8 mouse cellular contexts compared by ENCODE assay signal in the genomic region with DNA sequence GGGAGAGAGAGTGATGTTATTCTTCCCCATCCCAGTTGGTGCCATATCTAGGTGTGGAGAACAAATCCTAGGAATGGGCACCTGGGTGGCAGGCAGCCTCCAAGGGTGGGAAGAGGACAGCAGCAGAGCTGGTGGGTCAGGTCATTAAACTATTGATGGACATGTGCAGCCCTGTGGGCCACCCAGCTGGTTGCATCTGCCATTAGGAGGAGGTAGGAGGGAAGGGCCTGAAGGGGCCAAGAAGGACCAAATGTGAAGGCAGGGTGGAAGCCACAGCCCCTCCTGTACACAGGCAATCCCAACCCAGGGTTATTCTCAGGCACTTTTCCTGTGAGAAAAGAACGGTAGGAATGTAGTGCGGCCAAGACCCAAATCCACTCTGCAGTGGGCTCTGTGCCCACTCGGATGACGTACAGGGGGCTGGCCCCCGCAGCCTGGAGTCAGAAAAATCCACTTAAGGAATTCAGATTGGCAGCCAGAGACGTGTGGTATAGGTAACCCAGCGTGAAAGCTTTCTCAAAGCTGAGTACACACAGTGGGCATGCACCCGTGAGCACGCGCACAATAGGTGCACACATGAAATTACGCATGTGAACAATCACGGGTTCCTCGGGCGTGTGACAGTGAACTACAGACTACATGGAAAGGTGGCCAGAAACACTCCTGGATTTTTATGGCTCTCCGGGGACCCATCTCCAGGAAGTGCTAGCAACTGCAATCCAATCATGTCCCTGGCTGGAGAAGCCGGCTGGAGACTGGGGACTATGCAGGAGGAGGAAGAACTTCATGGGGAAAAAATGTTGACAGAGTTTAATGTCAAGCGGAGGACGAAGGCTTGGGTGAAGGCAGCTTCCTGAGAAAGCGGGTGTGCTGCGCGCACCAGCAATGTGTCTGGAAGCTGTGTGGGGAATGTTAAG.
A peak's percentile ranks its signal among the peaks of the same experiment; 100 is the strongest.
DNase-seq lines count a peak whose midpoint lies in the region; ATAC-seq lines count a peak whose summit lies in the region.
"Had no signal": no experiment of that assay in that cellular context is flagged by ENCODE, and none has a peak within 500 bp of the region (broad histone marks: within the 10 kb centered on the region; RNA-seq: fewer than 3 reads in every experiment).

No protein-coding gene starts in this region.

- 76% methylated on average over 21 of the region's 21 CpGs for WGBS in heart, embryonic 11.5 days (ENCODE audit: insufficient replicate concordance)
- WGBS in forebrain, embryonic 11.5 days = 90% methylated on average over 21 of the region's 21 CpGs

- no peaks in the 10 kb centered on the region for H3K36me3 ChIP-seq in heart, embryonic 11.5 days (ENCODE audit: control insufficient read depth, insufficient read depth, low read length)
- H3K36me3 ChIP-seq in forebrain, embryonic 11.5 days (ENCODE audit: control insufficient read depth, insufficient read depth, low read length) = no peaks in the 10 kb centered on the region
- H3K36me3 ChIP-seq: liver, embryonic 12.5 days had no signal

- intact Hi-C loops in gastrocnemius, postnatal 14 days (cut with DNase I; ENCODE audit: low total_unique reads) = no loop called here

- H3K9ac ChIP-seq in heart, embryonic 11.5 days (ENCODE audit: low read depth, low read length) = no peak overlapping the region
- H3K9ac ChIP-seq in forebrain, embryonic 11.5 days (ENCODE audit: low read length) = no peak overlapping the region
- H3K9ac ChIP-seq: liver, embryonic 12.5 days had no signal

- no peaks in the 10 kb centered on the region for H3K9me3 ChIP-seq in heart, embryonic 11.5 days (replicated peaks; ENCODE audit: control insufficient read depth, low read length)
- H3K9me3 ChIP-seq in forebrain, embryonic 11.5 days (ENCODE audit: control insufficient read depth, low read length) = no peaks in the 10 kb centered on the region
- H3K9me3 ChIP-seq: liver, embryonic 12.5 days had no signal

- no peak for ATAC-seq in heart, embryonic 11.5 days (replicated peaks; ENCODE audit: insufficient number of reproducible peaks, low FRiP score, low TSS enrichment)
- no peak for ATAC-seq in forebrain, embryonic 11.5 days (replicated peaks; ENCODE audit: low FRiP score)
- ATAC-seq: liver, embryonic 12.5 days had no signal

- peaks cover 63% of the 10 kb centered on the region for H3K4me1 ChIP-seq in heart, embryonic 11.5 days (ENCODE audit: control insufficient read depth, insufficient read depth, low read length)
- peaks cover under 1% of the 10 kb centered on the region; the same call in 1 of the 2 replicates for H3K4me1 ChIP-seq in forebrain, embryonic 11.5 days (replicated peaks; ENCODE audit: control insufficient read depth, insufficient read depth, low read length)

- peak; percentile 56 for DNase-seq in gastrocnemius, postnatal 14 days
- DNase-seq in kidney, postnatal 14 days = peak; percentile 61
- peak; percentile 45 for DNase-seq in lung, postnatal 25 days (ENCODE audit: low spot score)
- DNase-seq in forebrain, embryonic 11.5 days (ENCODE audit: low spot score) = no peak
- no peak for DNase-seq in urinary bladder, postnatal 25 days (ENCODE audit: low spot score)
- no peak for DNase-seq in c-Kit-positive CD71-positive TER-119-positive erythroid progenitor cells, embryonic 14.5 days (ENCODE audit: low spot score)

- H3K27me3 ChIP-seq in heart, embryonic 11.5 days (ENCODE audit: control insufficient read depth, insufficient read depth, low read length) = no peaks in the 10 kb centered on the region
- no peaks in the 10 kb centered on the region for H3K27me3 ChIP-seq in forebrain, embryonic 11.5 days (ENCODE audit: control insufficient read depth, insufficient read depth, low read length)
- H3K27me3 ChIP-seq: liver, embryonic 12.5 days had no signal

- H3K4me3 ChIP-seq in heart, embryonic 11.5 days (ENCODE audit: low read depth, low read length) = no peak overlapping the region
- no peak overlapping the region for H3K4me3 ChIP-seq in forebrain, embryonic 11.5 days (ENCODE audit: low read depth, low read length)
- H3K4me3 ChIP-seq: liver, embryonic 12.5 days had no signal

- peak overlapping the region; percentile 24; the same call in 1 of the 2 replicates for H3K27ac ChIP-seq in heart, embryonic 11.5 days (ENCODE audit: low read depth, low read length)
- no peak overlapping the region for H3K27ac ChIP-seq in forebrain, embryonic 11.5 days (ENCODE audit: low read depth, low read length)
- H3K27ac ChIP-seq: liver, embryonic 12.5 days had no signal

- H3K4me2 ChIP-seq in heart, embryonic 11.5 days = no peak overlapping the region
- no peak overlapping the region for H3K4me2 ChIP-seq in forebrain, embryonic 11.5 days (ENCODE audit: low read depth, low read length, severe bottlenecking)
- H3K4me2 ChIP-seq: liver, embryonic 12.5 days had no signal

Comparison
In these comparisons a context has a peak if more than half of its experiments do, and no peak if none do; other contexts are left out.
1. DNase-seq: peak in gastrocnemius, postnatal 14 days (single experiment), kidney, postnatal 14 days (single experiment) and lung, postnatal 25 days (single experiment); none in forebrain, embryonic 11.5 days (single experiment), urinary bladder, postnatal 25 days (single experiment) and c-Kit-positive CD71-positive TER-119-positive erythroid progenitor cells, embryonic 14.5 days (single experiment).